14 mouse cellular contexts compared by ENCODE assay signal in the genomic region with DNA sequence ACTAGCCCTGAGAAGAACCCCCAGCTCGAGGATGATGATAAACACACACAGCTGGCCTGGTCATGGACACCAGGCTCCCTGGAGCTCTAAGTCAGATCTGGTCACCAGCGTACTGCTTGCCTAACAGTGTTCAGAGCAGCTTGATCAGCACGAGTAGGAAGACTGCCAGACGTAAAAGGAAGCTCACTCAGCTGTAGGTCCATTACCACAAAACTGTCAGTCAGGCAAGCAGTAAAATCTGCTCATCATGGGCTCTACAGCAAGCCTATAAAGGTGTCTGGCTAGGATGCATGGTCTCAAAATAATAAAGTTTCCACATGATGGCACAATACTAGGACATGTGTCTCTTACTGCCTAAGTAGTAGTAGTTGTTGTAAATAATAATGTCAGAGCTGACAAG. TPM values are rescaled to one million over a fixed set of nuclear protein-coding genes. Genes with fewer than 3 reads are reported as not detected.
DNase-seq lines count a peak whose midpoint lies in the region; ATAC-seq and TF ChIP-seq lines count a peak whose summit lies in the region.
"Had no signal": no experiment of that assay in that cellular context is flagged by ENCODE, and none has a peak within 500 bp of the region (broad histone marks: within the 10 kb centered on the region; RNA-seq: fewer than 3 reads in every experiment).

No protein-coding gene starts in this region.

- no peak for ATAC-seq in heart, embryonic 16.5 days (replicated peaks; ENCODE audit: extremely low read depth, insufficient read depth, low FRiP score)
- 0 out of 2 replicates have a peak, but pooled peaks have one; percentile 30 for ATAC-seq in megakaryocyte, adult 5-6 weeks (ENCODE audit: poor library complexity, severe bottlenecking)
- ATAC-seq: activated CD4-positive, CD25-positive, alpha-beta regulatory T cell, adult 4 months had no signal

- peak overlapping the region; percentile 45; the same call in 1 of the 2 replicates for H3K9ac ChIP-seq in heart, embryonic 16.5 days (ENCODE audit: low read length)
- H3K9ac ChIP-seq: hindbrain, embryonic 12.5 days had no signal

- no peak for TF ChIP-seq CTCF in cerebellum, adult 2 months (IDR thresholded peaks at IDR 0.05; ENCODE audit: borderline replicate concordance, insufficient read depth, low read depth, low read length)

- no peak overlapping the region for H3K4me3 ChIP-seq in cerebellum, adult 2 months (replicated peaks; ENCODE audit: insufficient read depth, low read depth, low read length)
- H3K4me3 ChIP-seq in heart, embryonic 16.5 days (ENCODE audit: low read length), result no peak overlapping the region
- H3K4me3 ChIP-seq: hindbrain, embryonic 12.5 days had no signal

- DNase-seq in cerebellum, adult 2 months, result peak; percentile 21 to 40
- no peak for DNase-seq in cerebellum, adult 8-10 months
- DNase-seq in heart, adult 9 months (ENCODE audit: low spot score in 2 of 2), result no peak
- DNase-seq in lung, postnatal 36 days, result peak; percentile 32
- DNase-seq in lung, postnatal 4 days, result no peak
- no peak for DNase-seq in urinary bladder, postnatal 10 days (ENCODE audit: low spot score)
- DNase-seq: embryo, embryonic 11 days; lung, adult 18-20 months; right cerebral cortex, adult 18-20 months; thymus, postnatal 25 days had no signal

- H3K4me1 ChIP-seq in cerebellum, adult 2 months (ENCODE audit: control insufficient read depth, insufficient read depth, low read length), result peaks cover 4% of the 10 kb centered on the region; the same call in 1 of the 2 replicates
- peaks cover 92% of the 10 kb centered on the region for H3K4me1 ChIP-seq in heart, embryonic 16.5 days (ENCODE audit: control insufficient read depth, insufficient read depth, low read length)

- H3K4me2 ChIP-seq in heart, embryonic 16.5 days (ENCODE audit: low read depth, low read length), result no peak overlapping the region
- H3K4me2 ChIP-seq: hindbrain, embryonic 12.5 days had no signal

- H3K27ac ChIP-seq in cerebellum, adult 2 months (ENCODE audit: insufficient read depth, low read length), result no peak overlapping the region
- H3K27ac ChIP-seq in heart, embryonic 16.5 days (ENCODE audit: low read length), result peak overlapping the region; percentile 93
- H3K27ac ChIP-seq: hindbrain, embryonic 12.5 days had no signal

- H3K9me3 ChIP-seq in heart, embryonic 16.5 days (replicated peaks; ENCODE audit: control insufficient read depth, low read length), result no peaks in the 10 kb centered on the region
- H3K9me3 ChIP-seq: hindbrain, embryonic 12.5 days had no signal

- H3K36me3 ChIP-seq in heart, embryonic 16.5 days (ENCODE audit: control insufficient read depth, insufficient read depth), result no peaks in the 10 kb centered on the region
- H3K36me3 ChIP-seq: hindbrain, embryonic 12.5 days had no signal

- 16% methylated on average over 4 of the region's 4 CpGs for WGBS in cerebellum, adult 2 months
- 40% methylated on average over 4 of the region's 4 CpGs for WGBS in heart, embryonic 16.5 days

- H3K27me3 ChIP-seq in cerebellum, adult 2 months (ENCODE audit: control insufficient read depth, insufficient read depth, low read length), result no peaks in the 10 kb centered on the region
- no peaks in the 10 kb centered on the region for H3K27me3 ChIP-seq in heart, embryonic 16.5 days (ENCODE audit: control insufficient read depth, insufficient read depth, low read length)
- H3K27me3 ChIP-seq: hindbrain, embryonic 12.5 days had no signal

- no peak for TF ChIP-seq POLR2A in cerebellum, adult 2 months (IDR thresholded peaks at IDR 0.05; ENCODE audit: borderline replicate concordance, insufficient read depth, low read length)

RNA-seq across cellular contexts. Expression of a gene that starts 13.0 kb away (rescaled TPM):
- polyA plus RNA-seq in cerebellum, adult 2 months (2012; rRNA removed), result 12.1 and 16.1 TPM in 2 replicates
- polyA plus RNA-seq in heart, embryonic 16.5 days (2015; fragmentation: Nextera tagmentation; extraction: Ambion mirVana), result 144 and 166 TPM in 2 replicates
- 45.8 and 49.8 TPM in 2 replicates for total RNA-seq in megakaryocyte, adult 5-6 weeks (2015)
- 130 and 175 TPM in 2 replicates for total RNA-seq in megakaryocyte, adult 5-6 weeks (2017)

Comparison
In these comparisons a context has a peak if more than half of its experiments do, and no peak if none do; other contexts are left out.
1. DNase-seq: peak in cerebellum, adult 2 months (2 of 2) and lung, postnatal 36 days (single experiment); none in cerebellum, adult 8-10 months (single experiment), heart, adult 9 months (0 of 2), lung, postnatal 4 days (0 of 2) and urinary bladder, postnatal 10 days (single experiment).